Mouse (Mus musculus) A20 (cell line): ENCODE results near the gene Pfas.
"Not testable (repeated sequence)": the region's sequence is repeated elsewhere in the genome, so short reads cannot be mapped to it uniquely, and the experiment has no call there.

ENCODE experiments used
- DNase-seq: peaks from one replicate; pipeline ENCODE4 v3.0.0-alpha.2; 2011; ENCODE audit warnings: low read depth, low spot score

Gene Pfas

DNA sequence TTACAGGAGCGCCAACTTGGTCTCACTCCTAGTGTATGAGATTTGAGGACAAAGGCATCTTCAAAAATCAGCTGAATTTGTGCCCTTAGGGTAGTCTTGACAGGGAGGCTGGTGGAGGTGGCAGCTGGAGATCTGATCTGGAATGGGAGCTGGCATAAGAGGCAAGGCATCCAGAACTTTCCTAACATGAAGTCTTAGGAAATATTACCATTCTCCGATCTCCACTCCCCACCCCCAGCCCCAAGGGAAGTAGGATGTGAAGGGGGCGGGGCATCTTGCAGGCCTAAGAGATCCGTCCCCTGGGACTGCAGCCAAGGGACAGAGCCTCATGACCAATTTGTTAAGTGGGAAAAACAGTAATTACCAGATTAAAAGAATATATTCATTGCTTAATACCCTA lies 38.0 kb downstream of the Pfas start:
- DNase-seq: no peak

DNA sequence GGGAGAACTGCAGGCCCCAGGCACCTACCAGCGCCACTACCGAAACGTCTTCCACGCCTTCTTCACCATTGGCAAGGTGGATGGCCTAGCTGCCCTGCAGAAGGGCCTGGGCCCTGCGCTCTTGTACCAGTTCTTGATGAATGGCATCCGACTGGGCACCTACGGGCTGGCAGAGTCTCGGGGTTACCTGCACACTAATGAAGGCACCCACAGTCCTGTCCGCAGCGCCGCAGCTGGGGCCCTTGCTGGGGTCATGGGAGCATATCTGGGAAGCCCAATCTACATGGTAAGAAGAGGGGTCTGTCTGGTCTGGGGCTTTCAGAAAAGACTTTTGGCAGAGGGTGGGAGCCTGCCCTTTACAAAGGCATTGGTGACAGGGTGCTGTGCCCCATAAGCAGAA lies 39.5 kb downstream of the Pfas start:
- DNase-seq: no peak

DNA sequence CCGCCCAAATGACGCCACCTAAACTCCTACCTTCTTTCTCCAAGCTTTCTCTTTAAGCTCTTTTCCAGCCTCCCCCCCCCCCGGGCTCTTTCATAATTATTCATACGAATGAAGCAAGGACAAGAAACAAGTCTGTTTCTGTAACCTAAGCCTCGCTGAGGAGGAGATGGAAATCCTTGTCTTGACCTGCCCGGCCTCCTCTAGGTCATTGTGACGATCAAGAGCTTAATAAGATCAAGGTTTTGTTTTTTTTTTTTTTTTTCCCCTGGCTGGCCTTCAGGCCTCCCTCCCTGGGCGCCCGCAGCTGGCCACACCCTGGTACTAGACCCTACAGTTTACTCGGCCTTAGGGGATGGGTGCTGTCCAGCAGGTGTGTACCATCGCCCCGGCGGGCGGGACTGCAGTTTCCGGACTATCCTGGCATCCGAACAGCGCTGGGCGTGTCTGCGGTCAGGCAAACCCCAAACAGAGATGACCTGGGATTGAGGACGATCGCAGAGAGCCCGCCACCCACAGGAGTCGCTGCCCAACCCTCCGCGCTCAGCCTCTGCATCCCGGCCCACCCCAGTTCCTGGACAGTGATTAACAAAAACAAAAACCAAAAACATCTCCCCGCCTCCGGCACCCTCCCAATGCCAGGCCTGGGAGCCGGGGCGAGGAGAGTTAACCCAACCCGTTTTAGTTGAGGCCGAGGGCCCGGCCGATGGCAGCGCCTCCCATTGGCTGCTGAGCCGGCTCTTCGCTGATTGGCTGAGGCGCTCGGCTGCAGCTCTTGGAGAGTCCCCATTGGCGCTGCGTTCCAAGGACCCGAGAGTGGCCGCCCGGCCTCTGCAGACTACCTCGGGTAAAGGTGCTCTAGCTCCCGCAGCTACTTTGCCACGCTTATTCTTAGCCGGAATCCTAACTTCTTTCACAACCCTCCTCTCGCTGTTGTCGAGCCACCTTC lies 40.6 kb downstream of the Pfas start, which contains the start of gene Slc25a35:
Gene Slc25a35, plus strand, starts transcription at position 795 of the 946 bp plus-strand sequence.
- peak; percentile 93 for DNase-seq

DNA sequence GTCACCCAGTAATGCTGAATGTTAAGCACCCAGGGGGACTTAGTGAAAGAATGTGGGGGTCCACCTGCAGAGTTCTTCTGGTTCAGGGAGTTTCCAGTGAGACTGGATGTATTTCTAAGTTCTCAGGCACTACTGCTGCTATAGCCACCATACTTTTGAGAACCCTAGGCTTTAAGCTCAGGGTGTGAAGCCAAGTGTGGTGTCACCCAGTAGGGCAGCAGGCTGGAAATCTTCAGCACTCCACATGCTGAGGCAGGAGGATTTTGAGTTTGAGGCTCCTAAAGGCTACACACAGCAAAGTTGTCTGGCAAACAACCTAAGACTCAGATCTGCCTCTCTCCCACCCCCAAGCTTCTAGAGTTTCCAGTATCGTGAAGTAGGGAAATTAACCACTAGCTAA lies 41.7 kb downstream of the Pfas start:
- DNase-seq: peak; percentile 31

DNA sequence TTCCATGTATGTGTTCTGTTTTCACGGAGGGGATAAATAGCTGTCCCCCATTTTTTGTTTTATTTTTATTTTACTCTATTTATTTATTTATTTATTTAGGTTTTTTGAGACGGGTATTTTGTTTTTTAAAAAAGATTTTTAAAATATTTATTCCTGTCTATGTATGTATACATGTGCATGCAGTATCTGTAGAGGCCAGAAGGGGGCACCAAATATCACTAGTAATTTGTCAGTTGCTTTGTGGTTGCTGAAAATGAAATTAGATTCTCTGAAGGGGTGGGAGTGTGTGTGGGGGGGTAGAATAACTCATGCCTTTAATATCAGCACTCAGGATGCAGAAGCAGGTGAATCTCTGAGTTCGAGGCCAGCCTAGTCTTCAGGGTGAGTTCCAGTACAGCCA lies 42.4 kb downstream of the Pfas start:
- peak; percentile 80 for DNase-seq

DNA sequence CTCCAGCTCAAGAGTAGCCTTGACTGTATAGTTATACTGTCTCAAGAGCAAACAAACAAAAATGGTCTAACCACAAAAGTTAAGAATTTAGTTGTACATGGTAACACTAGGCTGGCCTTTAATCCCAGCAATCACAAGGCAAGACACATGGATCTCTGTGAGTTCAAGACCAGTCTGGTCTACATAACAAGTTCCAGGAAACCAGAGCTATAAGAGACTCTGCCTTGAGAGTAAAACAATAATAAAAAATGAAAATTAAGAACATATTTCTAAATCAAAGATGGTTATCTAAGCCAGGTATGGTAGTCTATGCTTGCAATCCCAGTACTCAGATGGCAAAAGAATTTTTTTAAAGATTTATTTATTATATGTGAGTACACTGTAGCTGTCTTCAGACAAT lies 43.2 kb downstream of the Pfas start:
- DNase-seq: no peak

DNA sequence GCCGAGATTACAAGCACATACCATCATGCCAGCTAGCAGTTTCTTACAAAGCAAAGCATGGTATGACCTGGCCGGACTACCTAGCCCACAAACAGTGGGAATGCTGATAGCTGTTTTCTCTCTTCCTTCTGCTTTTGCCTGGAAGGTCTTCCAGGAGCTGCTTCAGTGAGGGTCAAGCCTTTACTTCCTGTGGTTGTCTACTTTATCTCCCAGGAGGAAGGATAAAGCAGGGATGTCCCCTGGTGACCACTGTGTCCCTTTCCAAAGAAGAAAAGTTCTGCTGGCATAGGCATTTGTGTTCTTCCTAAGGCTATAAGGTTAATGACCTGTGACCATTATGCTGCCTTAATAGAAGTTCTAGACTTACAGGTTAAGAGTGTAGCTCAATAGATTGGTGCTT lies 44.9 kb downstream of the Pfas start:
- no peak for DNase-seq

DNA sequence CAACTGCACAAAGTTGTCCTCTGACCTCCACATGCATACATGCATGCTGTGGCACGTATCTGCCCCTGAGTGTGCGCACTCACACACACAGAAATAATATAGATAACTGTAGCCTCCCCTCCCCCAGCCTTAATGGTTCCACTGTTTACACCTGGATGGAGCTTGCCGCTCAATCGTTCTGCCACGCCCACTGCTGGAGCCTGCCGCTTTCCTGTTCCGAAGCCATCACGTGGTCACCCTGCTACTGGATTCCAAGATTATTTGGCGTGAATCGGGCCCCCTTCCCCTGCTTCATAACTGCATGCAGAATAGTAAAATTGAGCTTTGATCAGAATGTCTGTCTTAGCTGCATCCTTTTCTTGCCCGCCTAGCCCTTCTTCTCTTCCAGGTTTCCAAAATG lies 46.1 kb downstream of the Pfas start:
- not testable (repeated sequence) for DNase-seq

DNA sequence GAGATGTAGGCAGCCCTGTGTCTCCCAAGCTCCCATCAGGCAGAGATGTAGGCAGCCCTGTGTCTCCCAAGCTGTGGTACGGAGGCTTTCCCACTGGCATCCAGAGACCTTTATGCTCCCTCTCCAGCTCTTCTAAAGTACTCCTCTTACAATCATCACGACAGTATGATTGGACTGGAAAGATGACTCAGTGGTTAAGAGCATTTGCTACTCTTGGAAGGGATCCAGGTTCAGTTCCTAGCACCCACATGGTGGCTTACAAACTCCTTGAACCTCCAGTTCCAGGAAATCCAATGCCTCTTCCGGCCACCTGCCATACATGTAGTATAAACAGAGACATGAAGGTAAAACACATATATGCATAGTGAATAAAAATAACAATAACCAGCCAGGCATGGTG lies 46.7 kb downstream of the Pfas start:
- DNase-seq: no peak

DNA sequence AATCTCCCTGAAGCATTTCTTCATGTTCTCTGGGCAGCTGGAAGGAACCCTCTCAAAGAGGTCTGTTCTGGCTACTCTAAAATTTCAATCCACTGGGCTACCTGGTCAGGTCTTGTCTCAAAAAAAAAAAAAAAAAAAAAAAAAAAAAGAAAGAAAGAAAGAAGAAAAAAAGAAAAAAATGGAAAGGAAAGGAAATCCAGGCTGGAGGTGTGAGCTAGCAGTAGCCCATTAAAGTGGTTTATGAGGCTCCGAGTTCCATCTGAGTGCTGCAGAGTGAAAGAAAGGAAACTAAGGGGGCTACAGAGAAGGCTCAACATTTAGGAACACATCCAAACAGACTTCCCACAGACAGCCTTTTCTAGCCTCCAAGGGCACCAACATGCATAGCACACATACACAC lies 50.3 kb downstream of the Pfas start:
- no peak for DNase-seq

DNA sequence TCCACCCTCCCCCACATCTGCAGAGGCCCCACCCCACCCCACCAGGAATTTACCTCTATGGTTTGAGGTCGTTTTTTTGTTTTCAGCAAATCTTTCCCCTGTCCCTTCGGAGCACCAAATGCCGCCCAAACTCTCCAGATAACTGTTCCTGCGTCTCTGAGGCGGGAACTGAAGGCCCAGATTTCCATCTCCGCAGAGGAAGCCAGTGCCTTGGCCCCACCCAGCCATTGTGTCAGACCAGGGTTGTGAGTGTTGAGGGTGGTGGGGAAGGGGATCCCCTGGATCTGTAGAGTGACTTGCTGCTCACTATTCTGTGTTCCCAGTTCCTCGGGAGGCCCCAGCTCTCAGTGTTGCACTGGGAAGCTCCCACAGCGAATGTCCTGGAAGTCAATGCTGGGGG lies 51.0 kb downstream of the Pfas start, which contains the start of gene Arhgef15:
Gene Arhgef15, minus strand, starts transcription at position 173 of the 400 bp plus-strand sequence.
- DNase-seq: no peak

DNA sequence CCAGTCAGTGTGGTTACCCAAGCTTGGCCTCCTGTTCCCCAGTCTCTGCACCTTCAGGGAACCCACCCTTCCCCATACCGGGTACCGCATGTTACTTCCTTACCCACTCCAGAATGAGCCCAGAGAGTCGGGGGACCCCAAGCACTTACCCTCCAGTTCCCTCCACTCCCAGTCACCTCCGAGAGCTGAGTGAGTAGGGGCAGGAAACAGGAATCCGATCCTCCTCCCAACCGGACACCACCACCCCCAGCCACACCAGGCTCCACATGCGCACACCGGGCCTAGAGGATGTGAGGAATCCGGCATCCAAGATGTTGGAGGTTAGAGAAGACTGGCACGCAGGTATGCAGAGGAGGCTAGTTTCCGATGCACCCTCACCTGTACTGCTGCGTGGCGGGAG lies 51.6 kb downstream of the Pfas start:
- no peak for DNase-seq

DNA sequence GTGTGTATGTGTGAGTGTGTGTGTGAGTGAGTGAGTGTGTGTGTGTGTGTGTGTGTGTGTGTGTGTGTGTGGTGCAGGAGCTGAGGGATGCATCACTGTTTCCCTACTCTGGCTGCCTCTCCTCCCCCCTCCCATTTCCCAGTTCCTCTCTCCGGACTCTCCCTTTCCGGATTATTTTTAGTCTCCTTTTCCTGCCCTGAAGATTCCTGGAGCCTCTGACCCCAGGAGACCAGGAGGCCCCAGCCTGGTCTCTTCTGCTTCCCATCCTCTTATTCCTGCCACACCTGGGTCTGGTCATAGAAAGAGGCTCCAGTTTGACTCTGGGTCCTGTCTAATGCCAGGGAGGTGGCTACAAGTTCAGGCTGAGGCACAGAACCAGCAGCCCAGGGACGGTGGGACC lies 52.2 kb downstream of the Pfas start:
- no peak for DNase-seq

DNA sequence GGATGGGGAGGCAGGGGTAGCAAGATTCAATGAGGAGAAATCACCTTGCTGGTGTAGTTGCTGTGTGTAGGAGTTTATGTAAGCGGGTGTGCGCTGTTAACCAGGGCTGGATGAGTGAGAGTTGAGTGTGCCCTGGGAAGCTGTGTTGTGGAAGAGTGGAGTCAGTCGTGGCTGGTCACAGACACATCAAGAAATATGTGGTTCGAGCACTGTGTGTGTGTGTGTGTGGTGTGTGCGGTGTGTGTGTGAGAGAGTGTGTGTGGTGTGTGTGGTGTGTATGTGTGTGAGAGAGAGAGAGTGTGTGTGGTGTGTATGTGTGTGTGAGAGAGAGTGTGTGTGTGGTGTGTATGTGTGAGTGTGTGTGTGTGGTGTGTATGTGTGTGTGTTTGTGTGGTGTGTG lies 52.8 kb downstream of the Pfas start:
- no peak for DNase-seq

DNA sequence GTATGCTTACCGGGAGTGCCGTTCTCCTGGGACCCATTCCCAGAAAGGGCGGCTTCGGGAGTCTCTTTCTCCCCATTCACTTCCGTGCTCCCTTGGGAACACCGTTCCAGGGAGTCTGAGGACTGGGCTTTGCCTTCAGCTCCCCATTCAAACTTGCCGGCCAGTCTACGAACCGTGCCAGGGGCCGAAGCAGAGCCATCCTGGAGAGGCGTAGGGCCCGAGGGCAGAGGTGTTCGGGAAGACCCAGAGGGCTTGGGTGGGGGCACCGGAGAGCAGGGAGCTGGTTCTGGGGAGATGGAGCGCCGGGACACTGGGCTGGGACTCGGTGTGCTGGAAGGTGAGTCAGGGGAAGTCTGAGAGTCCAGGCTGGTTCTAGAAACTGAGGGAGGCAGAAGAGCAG lies 53.9 kb downstream of the Pfas start:
- DNase-seq: no peak

DNA sequence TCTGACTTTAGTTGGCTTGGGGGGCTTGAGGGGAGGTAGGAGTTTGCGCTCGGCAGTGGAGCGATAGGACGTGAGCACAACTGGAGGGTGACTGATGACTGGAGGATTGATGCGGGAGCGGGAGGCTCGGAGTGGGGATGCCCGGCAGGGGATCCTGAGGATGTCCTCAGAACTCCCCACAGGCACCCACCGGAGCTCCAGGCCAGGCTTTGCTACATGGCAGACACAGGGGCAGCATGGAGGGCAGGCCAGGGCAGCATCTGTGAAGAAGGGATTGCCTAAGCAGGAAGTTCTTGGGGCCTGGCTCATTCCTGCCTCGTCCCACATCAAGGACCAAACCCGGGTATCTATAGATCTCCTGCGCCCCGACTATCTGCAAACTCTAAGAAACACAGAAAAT lies 54.4 kb downstream of the Pfas start:
- DNase-seq: no peak

DNA sequence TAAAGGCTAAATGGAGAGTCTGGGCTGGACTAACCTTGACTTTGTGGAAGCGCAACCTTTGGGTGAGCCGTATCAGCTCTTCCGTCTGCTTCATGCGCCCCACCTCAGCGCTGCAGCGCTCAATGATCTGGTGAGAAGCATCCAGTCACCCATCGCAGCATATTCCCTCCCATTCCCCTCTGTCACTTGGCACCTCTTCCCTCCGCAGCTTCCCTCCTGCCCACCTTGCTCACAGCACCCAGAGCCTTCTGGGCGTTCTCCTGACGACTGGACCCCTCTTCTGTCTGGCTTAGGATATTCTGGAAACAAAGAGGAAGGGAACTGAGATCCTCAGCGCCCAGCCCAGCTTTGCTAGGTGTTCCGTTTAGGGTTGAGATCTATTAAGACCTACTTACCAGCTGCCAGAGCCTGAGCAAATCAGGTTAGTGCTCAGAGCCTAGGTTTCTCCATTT lies 60.7 kb downstream of the Pfas start:
- DNase-seq: no peak

DNA sequence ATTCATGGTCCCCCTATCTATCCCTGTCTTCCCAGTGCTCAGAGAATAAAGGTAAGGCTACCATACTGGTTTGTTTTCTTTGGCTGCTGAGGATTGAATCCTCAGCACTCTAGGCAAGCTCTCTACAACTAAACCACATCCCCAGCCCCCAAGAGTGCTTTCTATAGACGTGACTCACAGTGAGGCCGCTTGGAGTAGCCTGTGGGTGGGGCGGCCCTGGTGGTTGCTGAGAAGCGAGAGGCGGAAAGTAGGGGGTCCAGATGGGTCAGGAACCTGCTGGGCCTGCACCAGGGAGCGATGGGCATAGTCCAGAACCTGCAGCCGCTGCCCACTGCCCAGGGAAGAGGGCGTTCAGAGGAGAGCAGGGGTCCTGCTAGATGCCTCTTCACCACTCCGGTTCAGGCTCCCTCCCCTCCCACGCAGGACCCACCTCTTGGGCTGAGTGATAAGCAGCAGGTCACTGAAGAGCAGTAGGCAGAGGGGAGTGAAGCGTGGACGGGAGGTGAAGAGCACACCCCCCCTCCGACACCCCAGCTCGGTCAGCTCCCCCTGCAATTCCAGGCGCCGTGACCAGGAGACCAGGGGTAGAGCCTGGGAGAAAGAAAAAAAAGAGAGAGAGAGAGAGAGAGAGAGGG lies 61.3 kb downstream of the Pfas start:
- no peak for DNase-seq

DNA sequence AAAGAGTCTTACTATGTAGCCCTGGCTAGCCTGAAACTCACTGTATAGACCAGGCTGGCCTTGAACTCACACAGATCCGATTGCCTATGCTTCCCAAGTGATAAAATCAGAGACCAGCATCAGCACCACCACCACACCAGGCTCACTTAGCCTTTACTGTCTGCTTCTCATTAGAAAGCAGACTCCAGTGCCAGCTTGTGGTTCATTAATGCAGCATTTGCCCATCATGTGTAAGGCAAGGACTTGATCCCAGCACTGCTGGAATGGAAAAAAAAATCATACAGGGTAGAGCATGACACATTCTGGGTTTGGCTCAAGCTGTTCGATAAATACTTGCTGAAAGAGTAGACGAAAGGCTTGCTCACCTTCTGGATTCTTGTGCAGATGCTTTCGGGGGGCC lies 62.3 kb downstream of the Pfas start:
- DNase-seq: no peak

DNA sequence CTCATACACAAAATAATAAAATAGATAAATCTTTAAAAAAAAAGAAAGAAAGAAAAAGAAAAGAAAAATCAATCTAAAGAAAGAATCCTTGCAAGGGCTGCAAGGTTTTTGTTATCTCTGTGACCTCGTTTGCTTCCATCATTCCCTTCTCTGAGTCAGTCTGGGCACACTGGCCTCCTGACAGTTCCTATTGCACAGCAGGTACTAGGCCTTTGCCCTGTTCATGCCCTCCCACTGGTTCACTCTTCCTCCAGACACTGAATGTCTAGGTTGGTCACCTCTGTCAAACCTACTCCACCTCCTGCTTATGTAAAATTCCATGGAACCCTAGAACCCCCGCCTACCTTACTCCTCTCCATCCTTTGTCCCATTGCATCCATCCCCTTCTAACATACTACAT lies 63.0 kb downstream of the Pfas start:
- DNase-seq: no peak

DNA sequence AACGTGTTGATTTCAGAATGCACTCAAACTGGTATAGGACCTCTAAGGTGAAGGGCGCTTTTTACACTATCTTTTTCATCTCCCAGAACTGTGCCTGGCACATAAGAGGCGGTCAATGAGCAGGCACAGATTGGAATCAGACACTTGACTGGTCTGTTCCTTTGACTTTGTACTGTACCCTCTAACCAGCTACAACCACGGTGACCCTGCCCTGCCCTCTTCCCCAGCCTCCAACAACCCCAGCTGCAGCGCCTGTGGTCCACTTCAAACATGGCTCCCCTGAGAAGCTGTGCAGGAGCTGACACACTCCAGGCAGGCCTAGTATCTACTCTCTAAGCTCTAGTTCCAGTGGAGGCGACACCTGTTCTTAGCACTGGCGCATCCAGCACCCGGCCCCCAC lies 65.5 kb downstream of the Pfas start:
- no peak for DNase-seq

DNA sequence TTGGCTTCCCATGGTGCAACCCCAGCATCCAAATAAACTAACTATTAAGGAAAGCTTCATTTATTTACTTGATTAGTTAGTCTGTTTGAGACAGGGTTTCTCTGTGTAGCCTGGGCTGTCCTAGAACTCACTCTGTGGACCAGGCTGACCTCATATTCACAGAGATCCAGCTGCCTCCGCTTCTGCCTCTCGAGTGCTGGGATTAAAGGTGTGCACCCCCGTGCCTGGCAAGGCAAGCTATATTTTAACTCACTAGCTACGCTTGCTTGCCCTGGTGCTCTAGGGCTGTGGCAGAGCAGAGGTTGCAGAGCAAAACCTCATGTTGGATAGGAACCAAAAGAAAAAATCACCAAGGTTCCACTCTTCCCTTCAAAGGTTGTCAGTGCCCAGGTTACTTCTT lies 67.7 kb downstream of the Pfas start:
- DNase-seq: peak; percentile 13
